Mouse (Mus musculus): ENCODE measurements at regions not wholly inside any gene's neighbourhood (a gene's known extent, or its start where the extent isn't known, plus 50 kb on each side); places are given as distances from the start of the nearest gene placed in this dataset.
"Not testable (repeated sequence)": the region's sequence is repeated elsewhere in the genome, so short reads cannot be mapped to it uniquely, and the experiment has no call there.

DNA sequence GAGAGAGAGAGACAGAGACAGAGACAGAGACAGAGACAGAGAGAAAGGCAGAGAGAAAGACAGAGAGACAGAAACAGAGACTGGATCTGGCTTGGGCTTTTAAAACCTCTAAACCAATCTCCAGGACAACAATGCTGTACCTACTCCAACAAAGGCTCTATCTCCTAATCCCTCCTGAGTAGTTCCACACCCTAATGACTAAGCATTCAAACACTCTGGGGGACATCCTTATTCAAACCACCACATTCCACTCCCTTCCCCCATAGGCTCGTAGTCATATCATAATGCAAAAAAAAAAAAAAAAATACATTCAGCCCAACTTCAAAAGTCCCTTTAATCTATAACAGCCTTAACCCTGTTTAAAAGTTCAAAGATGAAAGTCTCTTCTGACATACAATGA lies 289.3 kb downstream of the Diras2 start:
- no peak for DNase-seq (ENCODE audit: extremely low spot score in 1 of 2, low spot score in 1 of 2)

DNA sequence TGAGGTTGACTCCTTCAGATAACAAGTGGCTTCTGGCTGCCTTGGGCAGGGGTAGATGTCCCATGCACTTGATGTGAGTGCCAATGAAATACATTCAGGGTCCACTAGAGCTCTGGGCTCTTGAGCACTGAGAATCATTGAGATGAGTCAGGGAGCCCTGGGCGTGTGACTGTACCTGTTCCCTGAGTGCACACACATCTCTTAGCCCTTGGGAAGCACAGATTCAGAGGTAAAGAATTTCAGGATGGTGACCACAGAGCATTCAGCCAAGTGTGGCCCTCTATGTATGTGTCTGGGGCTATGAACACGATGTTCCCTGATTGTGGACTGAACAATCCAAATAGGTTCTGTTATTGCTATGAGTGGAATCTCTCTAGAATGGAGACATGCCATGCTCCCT lies 281.6 kb downstream of the Diras2 start:
- DNase-seq (ENCODE audit: extremely low spot score in 1 of 2, low spot score in 1 of 2): no peak

DNA sequence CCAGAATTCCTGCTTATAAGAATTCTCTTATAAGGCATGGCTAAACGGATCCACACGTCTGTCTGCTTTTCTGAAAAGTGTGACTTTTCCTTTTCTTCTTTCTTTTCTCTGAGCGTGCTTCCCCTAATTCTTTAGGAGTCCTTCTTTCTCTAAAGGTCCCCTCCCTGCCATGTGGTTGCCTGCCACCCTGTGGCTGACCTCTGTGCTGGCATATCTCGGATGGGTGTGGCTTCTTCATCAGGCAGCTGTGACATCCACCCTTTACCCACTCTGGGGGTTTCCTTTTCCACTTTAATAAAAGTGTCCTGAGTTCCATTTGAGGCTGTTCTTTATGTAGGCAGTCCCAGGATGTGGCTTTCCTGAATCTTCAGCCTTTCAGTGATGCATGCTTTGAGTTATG lies 280.7 kb downstream of the Diras2 start:
- no peak for DNase-seq (ENCODE audit: extremely low spot score in 1 of 2, low spot score in 1 of 2)

DNA sequence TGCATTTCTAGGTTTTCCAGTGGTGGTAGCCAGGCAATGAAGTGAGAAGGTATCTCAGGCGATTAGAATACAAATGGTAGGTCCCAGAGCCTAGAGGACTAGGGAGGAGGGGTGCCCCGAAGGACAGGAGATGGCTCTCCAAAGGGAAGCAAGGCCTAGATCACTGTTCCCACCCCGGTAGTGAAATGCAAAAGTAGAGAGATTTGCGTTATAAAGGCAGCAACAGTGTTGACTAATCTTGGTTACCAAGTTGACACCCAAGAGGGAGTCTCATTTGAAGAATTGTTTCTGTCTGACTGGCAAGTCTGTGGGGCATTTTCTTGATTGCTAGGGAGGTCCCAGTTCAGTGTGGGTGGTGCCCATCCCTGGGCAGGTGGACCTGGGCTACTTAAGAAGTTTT lies 278.8 kb downstream of the Diras2 start:
- no peak for DNase-seq (ENCODE audit: extremely low spot score in 1 of 2, low spot score in 1 of 2)

DNA sequence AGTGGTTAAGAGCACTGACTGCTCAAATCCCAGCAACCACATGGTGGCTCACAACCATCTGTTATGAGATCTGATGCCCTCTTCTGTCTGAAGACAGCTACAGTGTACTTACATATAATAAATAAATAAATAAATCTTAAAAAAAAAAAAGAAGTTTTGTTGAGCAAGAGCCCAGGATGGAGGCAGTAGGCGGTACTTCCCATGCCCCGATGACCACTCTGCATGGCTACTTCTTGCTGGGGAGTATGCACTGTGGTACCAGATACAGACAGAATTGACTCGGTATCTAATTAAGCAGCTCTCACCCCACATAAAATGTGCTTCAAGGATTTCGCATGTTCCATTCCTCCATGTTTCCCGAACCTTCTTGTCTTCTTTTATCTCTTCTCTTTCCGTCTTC lies 278.4 kb downstream of the Diras2 start:
- DNase-seq (ENCODE audit: extremely low spot score in 1 of 2, low spot score in 1 of 2): not testable (repeated sequence)

DNA sequence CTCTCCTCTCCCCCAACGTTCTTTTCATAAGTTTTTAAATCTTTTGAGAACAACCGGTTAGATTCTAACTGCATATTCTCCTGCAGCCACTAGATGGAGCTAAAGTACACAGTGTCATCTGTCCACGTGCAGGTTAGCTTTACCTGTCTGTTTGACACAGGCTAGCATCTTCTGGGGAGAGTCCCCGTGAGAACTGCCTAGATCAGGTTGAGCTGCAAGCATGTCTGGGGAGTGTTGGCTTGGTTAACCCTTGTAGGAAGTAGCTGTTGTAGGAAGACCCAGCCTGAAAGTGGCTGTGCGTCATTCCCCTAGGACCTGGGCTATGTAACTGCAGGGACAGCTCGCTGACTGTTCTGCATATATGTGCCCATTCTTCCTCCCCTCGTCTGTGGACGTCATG lies 277.9 kb downstream of the Diras2 start:
- DNase-seq (ENCODE audit: extremely low spot score in 1 of 2, low spot score in 1 of 2): peak in 1 of 2 experiments; percentile 65

DNA sequence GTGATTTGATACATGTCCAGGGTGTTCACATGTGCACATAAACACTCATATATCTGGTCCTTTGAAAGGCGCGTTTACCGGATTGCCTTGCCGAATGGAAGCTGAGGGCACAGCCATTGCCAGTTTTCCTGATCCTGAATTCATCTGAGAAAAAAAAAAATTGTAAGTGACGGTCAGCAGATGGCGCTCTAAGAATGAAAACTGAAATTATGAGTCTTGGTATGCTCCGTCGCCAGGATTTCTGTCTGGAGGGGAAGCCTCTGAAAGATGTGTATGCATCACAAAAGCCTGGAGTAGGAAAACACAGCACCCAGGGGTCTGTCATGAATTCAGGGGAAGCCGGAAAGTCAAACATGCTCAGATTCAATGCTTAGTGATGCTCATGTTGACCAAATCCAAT lies 276.9 kb downstream of the Diras2 start:
- DNase-seq (ENCODE audit: extremely low spot score in 1 of 2, low spot score in 1 of 2): peak in 1 of 2 experiments; percentile 81

DNA sequence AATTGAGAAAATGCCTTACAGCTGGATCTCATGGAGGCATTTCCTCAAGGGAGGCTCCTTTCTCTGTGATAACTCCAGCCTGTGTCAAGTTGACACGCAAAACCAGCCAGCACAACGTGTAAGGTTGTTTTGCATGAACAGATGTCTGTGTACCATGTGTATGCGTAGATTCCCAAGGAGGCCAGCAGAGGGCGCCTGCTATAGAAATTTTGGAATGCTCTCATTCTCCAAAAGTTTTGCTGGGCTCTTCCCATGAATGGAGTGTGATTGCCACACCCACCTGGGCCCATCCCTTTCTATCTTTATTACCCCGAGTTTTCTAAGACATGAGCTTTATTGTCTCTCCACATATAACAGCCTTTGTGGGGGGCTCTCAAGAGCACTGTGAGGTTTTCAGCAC lies 275.4 kb downstream of the Diras2 start:
- peak in 1 of 2 experiments; percentile 32 for DNase-seq (ENCODE audit: extremely low spot score in 1 of 2, low spot score in 1 of 2)

DNA sequence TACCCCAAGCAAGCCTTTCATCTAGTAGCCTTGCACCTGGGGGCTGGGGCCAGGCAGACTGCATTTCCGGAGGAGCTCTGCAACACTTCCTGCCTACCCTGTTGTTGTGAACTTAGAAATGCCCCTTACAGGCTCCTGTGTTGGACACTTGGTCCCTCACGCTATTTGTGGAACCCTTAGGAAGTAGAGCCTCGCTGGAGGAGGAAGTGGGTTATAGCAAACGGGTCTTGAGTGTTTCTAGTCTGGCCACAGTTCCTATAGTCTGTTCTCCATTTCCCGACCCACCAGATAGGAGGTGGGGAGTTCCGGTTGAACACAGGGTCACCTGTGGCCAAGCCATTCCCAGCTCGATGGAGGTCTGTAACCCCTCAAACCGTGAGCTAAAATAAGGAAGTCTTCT lies 272.7 kb downstream of the Diras2 start:
- DNase-seq (ENCODE audit: extremely low spot score in 1 of 2, low spot score in 1 of 2): no peak

DNA sequence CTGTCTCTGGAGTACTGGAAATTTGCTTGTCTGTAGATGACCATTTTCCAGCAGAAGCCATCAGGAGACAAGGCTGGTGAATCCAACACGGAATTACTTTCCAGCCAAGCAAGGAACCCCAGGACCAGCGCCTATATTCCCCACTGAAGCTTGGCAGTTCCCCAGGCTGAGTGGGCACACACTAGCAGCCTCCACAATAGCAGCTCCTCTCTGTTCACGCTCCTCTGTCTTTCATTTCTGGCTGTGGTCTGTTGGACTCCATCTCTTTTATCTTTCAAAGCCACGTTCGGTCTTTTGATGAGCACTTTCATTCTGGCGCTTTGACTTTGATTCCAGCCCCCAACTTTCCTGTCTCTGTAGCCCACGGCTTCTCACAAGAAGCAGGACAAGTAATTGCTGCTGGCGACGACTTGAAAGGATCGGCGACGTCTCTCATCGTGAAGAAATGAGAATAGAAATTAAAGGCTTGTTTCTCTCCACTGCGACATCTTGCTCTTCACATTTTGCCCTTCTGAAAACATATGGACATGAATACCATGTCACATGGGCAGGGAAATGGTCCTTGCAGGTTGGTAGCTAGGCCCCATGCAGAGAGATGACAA lies 268.0 kb downstream of the Diras2 start:
- peak in 1 of 2 experiments; percentile 70 for DNase-seq (ENCODE audit: extremely low spot score in 1 of 2, low spot score in 1 of 2)

DNA sequence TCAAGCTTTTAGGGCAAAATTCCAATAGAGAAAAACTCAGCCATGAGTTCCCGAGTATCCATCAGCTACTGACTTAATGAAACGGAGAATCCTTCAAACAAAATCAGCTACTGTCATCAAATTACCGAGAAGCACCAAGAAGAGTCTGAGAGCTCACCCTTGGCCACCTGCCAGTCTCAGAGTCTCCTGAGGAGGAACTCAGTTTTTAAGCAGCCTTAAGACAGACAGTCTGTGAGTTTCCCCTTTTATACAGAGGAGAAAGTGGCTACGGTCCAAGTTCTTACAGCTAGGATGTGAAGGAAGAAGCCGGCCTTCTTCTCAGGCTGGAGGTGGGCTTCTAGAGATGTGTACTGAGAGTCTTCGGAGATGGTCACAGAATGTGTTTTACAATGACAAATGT lies 262.8 kb downstream of the Diras2 start:
- DNase-seq (ENCODE audit: extremely low spot score in 1 of 2, low spot score in 1 of 2): peak in 1 of 2 experiments; percentile 51

DNA sequence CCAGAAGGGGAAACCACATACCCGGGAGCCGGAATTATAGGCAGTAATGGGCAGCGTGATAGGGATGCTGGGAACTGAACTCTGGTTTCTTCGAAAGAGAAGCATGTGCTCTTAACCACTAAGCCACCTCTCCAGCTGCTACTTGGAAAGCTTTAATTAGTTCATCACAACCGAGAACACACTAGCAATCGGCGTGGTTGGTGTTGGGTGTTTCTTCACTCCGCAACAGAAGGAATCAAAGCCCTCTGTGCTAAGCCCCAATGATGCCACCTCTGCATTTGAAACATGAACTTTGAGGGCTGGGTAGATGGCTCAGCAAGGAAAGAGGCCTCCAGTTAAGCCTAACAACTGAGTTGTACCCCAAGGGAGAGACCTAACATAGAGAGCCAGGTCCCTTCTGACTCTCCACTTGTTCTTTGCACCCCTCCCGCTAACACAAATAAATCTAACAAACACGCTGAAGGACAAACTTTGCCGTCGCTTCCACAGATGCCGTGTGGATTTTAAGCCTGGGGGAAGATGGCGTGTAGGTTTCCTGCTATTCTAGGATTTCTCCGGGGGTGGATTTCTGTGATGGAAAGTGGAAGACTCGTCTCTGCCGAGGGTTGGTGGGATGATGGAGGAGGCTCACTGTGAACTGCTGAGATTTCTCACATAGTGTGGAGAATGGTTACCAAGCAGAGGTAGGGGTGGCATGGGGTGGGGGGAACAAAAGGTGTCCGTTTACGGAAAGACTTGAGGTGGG lies 257.4 kb downstream of the Diras2 start:
- DNase-seq (ENCODE audit: extremely low spot score in 1 of 2, low spot score in 1 of 2): peak; percentile 64 to 84

DNA sequence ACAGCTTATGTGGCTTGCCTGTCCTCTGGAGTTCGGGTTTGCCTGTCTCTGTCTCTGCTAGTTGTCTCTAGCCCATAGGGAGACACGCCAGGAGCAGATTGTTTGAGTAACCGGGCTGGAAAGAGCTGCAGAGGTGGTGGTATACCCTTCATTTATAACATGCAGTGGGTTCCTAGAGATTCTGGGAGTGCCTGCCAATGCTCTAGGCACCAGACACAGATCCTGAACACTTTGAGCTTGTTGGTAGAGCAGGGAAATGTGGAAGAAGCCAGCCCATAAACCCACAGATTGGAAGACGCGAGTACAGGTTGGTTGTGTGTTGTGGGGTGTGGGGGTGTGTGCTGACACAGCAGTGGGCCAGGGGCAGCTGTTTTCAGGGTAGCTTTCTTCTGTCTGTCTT lies 255.9 kb downstream of the Diras2 start:
- DNase-seq (ENCODE audit: extremely low spot score in 1 of 2, low spot score in 1 of 2): peak in 1 of 2 experiments; percentile 45

DNA sequence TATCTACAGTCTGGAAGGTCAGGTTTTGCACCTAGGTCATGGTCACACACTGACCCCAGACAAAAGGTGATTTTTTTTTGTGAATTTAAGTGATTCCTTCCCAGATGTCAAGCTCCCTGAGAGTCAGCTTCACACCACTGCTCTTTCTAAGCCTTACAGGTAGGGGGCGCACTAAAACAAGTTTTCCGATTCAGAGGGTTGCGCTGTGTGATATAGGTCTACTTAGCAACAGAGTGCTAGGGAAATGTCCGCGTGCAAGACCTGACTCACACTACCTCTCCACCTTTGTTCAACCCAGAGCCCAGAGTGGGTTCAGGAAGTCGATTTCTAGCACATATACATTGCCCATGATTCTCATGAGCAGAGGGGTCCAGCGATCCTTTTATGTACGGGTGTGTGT lies 255.4 kb downstream of the Diras2 start:
- peak in 1 of 2 experiments; percentile 77 for DNase-seq (ENCODE audit: extremely low spot score in 1 of 2, low spot score in 1 of 2)

DNA sequence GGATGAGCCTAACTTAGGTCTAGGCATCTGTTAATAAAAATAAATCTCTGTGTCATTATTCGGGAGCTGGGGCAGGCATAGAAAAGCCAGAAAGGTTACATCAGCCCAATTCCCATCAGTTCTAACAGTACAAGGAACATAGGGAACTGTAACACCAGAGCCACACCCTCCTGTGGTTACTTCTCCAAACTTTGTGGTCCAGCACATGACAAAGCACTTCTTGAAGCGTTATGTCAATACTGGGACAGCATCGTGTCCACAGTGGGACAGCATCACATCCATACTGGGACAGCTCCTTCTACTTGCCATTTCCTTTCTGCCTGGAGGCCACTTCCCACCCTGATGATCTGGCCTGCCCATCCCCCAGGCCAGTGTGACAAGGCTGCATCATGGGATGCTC lies 253.9 kb downstream of the Diras2 start:
- DNase-seq (ENCODE audit: extremely low spot score in 1 of 2, low spot score in 1 of 2): no peak

DNA sequence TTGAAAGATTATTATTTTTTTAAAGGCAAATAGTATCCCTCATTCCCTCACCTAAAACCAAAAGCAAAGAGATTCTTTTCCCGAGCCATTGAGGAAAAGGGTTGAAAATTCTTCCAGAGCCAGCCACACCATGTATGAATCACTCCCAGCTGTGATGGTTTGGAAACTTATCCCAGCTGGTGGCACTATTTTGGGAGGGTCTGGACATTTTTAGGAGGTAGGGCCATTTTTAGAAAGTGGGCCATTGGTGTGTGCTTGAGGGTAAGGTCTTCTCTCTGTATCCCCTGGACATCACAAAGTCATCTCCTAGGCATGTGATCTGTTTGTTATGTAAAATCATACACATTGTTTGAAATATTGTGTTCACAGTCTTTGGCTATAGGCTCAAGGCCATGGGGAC lies 252.2 kb downstream of the Diras2 start:
- DNase-seq (ENCODE audit: extremely low spot score in 1 of 2, low spot score in 1 of 2): no peak

DNA sequence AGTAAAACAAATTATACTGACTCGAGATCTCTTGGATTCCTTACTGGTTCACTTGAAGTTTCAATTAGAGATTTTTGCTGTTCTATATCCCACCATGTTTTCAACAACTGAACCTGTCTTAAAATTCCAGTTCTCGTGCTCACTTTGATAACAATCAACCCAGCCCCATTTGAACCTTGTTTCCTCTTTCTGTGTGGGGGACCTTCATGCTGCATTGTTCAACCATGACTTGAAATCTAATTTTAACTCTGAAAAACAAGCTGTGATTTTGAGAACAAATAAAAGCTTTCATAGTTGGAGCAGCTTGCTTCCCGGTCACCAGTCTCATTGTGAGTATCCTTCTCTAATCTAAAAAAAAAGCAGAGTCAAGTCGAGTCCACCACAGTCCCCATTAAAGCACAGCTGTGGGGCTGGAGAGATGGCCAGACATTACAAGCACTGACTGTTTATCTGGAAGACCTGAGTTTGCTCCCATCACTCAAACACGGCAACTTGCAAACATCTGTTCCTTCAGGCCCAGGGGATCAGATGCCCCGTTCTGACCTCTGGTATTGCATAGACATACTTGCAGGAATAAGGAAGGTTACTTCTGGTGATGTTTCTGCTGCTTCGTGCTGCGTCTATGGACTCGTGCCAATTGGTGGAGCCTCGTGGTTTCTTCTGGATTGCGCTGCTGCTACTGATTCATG lies 251.7 kb downstream of the Diras2 start:
- DNase-seq (ENCODE audit: extremely low spot score in 1 of 2, low spot score in 1 of 2): no peak

DNA sequence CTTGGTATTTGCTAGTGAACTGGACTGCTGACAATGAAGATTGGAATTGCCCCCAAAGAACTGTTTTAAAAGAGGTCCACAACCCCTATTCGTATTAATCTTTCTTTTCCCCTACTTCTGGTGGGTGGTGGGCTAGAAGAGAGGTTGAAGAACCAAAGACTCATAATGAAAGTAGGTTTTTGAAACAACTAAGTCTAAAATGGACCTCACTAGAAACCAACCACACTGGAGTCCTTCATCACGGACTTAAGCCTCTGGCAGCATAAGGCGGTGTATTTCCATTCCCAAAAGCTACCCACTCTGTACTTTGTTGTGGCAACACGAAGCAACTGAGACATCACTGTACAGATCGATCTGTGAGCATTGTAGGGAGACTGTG lies 251.1 kb downstream of the Diras2 start:
- no peak for DNase-seq (ENCODE audit: extremely low spot score in 1 of 2, low spot score in 1 of 2)

DNA sequence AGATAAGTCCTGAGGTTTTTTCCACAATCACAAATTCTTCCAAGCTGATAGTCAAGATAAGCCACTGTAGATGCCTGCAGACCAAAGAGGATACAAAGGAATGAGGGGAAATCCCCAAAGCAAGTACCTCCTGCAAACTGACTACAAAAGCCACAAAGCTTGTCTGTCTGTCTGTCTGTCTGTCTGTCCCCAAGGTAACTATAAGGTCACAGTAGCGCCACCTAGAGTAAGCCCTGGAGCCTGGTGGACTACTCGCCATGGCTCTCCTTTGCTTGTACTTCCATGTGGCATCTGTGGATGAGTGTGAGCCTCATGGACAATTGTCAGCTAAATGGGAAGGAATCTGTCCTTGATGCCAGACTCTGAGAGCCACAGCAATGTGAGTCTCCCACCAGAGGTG lies 249.8 kb downstream of the Diras2 start:
- DNase-seq (ENCODE audit: extremely low spot score in 1 of 2, low spot score in 1 of 2): no peak

DNA sequence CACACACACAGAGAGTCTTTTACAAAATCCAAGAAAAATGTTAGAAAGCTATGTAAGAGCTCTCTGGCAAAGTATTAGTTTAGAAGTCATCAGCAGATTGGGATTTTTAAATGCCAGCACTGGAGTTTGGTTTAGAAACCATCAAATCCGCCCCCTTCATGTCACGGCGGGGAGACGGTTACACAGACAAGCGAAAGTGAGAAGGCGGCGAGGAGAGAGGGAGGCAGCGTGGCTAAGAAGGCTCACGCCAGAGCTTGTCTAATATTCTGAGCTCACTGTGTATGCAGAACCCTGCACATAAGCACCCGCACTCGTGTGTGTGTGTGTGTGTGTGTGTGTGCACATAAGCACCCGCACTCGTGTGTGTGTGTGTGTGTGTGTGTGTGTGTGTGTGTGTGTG lies 248.6 kb downstream of the Diras2 start:
- DNase-seq (ENCODE audit: extremely low spot score in 1 of 2, low spot score in 1 of 2): peak; percentile 57 to 77

DNA sequence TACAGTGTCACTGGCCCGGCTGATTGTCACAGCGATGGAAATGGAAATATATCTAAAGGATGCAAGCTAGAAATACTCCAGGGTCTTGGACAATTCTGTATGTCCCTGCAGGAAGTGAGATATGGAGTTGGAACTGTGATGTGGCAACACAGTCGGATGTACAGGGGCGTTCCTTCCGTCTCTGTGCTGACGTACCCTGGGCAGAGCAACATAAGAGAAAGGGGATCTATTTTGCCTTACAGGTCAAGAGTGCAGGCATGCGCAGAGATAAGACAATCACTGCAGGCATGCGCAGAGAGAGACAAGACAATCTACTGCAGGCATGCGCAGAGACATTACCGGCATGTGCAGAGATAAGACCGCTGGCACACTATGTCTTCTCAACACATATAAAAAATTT lies 247.6 kb downstream of the Diras2 start:
- DNase-seq (ENCODE audit: extremely low spot score in 1 of 2, low spot score in 1 of 2): no peak
